Mouse (Mus musculus): ENCODE results near the gene Prom2. TPM values are rescaled to one million over a fixed set of nuclear protein-coding genes. Genes with fewer than 3 reads are reported as not detected.
A peak's percentile ranks its signal among the peaks of the same experiment; 100 is the strongest.

Prom2 gene
- polyA plus RNA-seq, 1 experiment from 2014 or later, result 0.04 TPM

DNA sequence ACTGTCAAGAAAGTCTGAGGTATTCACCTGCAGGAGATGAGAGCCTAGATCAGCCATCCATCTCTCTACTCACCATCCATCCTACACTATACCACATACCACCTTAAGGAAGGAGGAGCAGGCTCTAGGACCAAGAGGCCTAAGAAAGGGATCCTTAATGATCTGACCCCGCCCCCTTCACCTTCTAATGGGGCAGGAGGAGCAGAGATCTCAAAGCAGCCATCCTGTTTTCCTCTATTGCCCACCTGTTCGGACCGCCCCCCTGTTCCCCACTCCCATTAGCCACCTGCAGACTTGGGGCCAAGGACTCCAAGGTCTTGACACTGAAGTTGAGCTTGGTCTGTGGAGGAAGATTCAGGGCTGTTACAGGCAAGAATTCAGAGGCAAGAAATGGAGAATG is 10.8 kb downstream of the Prom2 start:
- no peaks in the 10 kb centered on the region for H3K27me3 ChIP-seq (ENCODE audit: control insufficient read depth, insufficient read depth, low read length)
- no peak overlapping the region for H3K27ac ChIP-seq
- no peaks in the 10 kb centered on the region for H3K9me3 ChIP-seq (ENCODE audit: control insufficient read depth, low read length)
- ATAC-seq (ENCODE audit: low FRiP score), result no peak
- H3K36me3 ChIP-seq (replicated peaks; ENCODE audit: control insufficient read depth, insufficient read depth), result no peaks in the 10 kb centered on the region
- no peak overlapping the region for H3K4me3 ChIP-seq (replicated peaks; ENCODE audit: low read length)
- no peaks in the 10 kb centered on the region for H3K4me1 ChIP-seq (replicated peaks; ENCODE audit: control insufficient read depth, insufficient read depth, low read length)
- no peak overlapping the region for H3K9ac ChIP-seq
- WGBS, result 81% methylated on average over 3 of the region's 3 CpGs
- DNase-seq (ENCODE audit: low spot score), result no peak
- H3K4me2 ChIP-seq (replicated peaks), result no peak overlapping the region

DNA sequence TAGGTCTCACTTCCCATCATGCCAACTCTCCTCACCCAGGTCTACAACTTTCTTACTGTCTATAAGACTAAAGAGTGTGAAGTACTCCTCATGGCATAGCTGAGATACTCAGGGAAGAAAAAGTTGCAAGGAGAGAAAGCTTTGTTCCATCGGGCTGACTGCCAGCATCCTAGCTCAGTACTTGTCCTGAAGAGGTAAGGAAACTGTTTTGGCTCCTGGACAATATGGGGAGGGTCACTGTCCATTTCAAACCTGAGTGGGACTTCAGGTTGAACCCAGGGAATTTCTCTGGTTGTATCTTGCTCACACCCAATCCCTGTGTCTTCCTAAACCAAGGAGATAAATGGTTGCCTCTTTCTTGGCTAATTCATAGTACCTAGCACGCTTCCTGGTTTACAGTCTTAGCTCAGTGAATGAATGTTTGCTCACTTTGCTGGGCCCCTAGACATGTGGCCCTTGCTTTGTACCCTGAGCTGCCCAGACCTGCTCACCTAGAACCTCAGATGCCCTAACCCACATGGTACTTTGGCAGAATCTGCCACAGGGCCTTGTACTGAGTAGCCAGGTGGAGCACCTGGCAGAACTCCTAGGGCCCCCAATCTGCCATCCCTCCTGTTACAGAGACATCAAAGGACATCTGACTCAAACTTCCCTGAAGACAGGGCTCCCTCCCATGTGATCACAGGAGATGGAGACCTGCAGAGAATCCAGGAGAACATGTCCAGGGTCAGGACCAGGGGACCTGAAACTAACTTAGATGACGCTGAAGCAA is 16.1 kb downstream of the Prom2 start:
- Histone ChIP-seq H3K4me1 (replicated peaks; ENCODE audit: control insufficient read depth, insufficient read depth, low read length) (peaks cover 21% of the 10 kb centered on the region), H3K27ac (no peak overlapping the region), H3K27me3 (ENCODE audit: control insufficient read depth, insufficient read depth, low read length) (no peaks in the 10 kb centered on the region), H3K36me3 (replicated peaks; ENCODE audit: control insufficient read depth, insufficient read depth) (no peaks in the 10 kb centered on the region), H3K9ac (no peak overlapping the region), H3K9me3 (ENCODE audit: control insufficient read depth, low read length) (no peaks in the 10 kb centered on the region), H3K4me2 (replicated peaks) (no peak overlapping the region), H3K4me3 (replicated peaks; ENCODE audit: low read length) (no peak overlapping the region)
- no peak for ATAC-seq (ENCODE audit: low FRiP score)
- WGBS, result 85% methylated on average over 3 of the region's 3 CpGs
- no peak for DNase-seq (ENCODE audit: low spot score)

DNA sequence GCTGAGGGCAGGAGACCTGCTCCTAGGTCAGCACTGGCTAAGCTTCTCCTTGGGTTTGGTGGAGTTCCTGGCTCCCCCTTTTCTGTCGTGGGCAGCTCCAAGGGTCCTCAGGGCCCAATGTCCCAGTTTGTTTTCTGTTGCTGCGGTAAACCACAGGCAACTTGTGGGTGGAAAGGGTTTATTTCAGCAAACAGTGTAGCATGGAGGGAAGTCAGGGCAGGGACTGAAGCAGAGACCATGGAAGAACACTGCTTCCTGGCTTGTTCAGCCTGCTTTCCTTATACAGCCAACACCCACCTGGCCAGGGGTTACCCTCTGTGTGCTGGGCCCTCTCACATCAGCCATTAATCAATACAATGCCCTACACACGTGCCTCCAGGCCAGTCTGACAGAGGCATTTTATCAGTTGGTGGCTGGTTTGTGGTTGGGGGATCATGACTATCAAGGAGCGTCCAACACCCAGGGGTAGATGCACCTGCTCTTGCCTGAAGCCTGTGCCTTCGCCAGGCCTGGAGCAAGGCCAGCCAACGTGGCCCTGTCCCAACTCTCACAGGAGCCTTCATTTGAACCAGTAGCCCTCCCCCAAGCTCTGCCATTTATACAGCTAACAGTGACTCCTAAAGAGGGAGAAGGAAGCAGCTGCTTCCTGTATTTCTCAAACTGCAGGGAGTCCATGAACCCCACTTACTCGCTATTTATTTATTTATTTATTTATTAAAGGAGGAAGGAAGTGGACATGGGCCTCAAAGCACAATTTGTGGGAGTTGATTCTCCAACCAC is 17.1 kb downstream of the Prom2 start:
- no peak for DNase-seq (ENCODE audit: low spot score)
- H3K9me3 ChIP-seq (ENCODE audit: control insufficient read depth, low read length), result no peaks in the 10 kb centered on the region
- no peak overlapping the region for H3K4me3 ChIP-seq (replicated peaks; ENCODE audit: low read length)
- no peaks in the 10 kb centered on the region for H3K36me3 ChIP-seq (replicated peaks; ENCODE audit: control insufficient read depth, insufficient read depth)
- ATAC-seq (ENCODE audit: low FRiP score), result no peak
- no peak overlapping the region for H3K27ac ChIP-seq
- H3K4me1 ChIP-seq (replicated peaks; ENCODE audit: control insufficient read depth, insufficient read depth, low read length), result peaks cover 31% of the 10 kb centered on the region
- no peak overlapping the region for H3K4me2 ChIP-seq (replicated peaks)
- no peak overlapping the region for H3K9ac ChIP-seq
- 58% methylated on average over 7 of the region's 7 CpGs for WGBS
- H3K27me3 ChIP-seq (ENCODE audit: control insufficient read depth, insufficient read depth, low read length), result no peaks in the 10 kb centered on the region

DNA sequence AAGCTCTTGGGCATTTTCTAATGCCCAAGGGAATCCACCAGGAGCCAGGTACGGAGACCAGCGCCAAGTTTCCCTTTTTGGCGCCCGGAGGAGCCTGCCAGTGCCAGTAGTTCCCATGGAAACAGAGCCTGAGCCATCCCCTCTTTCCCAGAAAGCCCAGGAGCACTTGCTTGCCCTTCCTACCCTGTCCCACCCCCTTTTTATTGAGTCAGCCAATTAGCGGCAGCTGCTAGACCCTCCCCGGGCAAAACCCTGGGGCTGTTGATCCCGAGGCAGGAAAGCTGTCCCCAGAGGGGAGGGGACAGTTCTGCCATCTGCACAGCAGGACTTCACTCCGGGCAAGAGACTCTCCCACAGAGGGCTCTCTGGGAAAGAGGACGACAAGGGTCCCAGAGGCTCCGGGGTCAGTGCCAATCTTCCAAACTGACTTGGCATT is 19.2 kb downstream of the Prom2 start, which contains the start of gene Kcnip3:
TSS of gene Kcnip3 (minus strand) at position 89 of the 436 bp plus-strand sequence.
- peak; percentile 86 for ATAC-seq (ENCODE audit: low FRiP score)

GRCm38 (mm10) chr2:127521172-127522005 is 19.9 kb downstream of the Prom2 start:
- peak overlapping the region; percentile 82 for H3K27ac ChIP-seq
- WGBS, result under 1% methylated on average over 18 of the region's 18 CpGs
- H3K9ac ChIP-seq, result peak overlapping the region; percentile 70
- DNase-seq (ENCODE audit: low spot score) (peak; percentile 43), ATAC-seq (ENCODE audit: low FRiP score) (peak; percentile 68)
- H3K9me3 ChIP-seq (ENCODE audit: control insufficient read depth, low read length), result no peaks in the 10 kb centered on the region
- H3K4me3 ChIP-seq (replicated peaks; ENCODE audit: low read length), result peak overlapping the region; percentile 38
- no peaks in the 10 kb centered on the region for H3K27me3 ChIP-seq (ENCODE audit: control insufficient read depth, insufficient read depth, low read length)
- peaks cover 34% of the 10 kb centered on the region for H3K4me1 ChIP-seq (replicated peaks; ENCODE audit: control insufficient read depth, insufficient read depth, low read length)
- no peaks in the 10 kb centered on the region for H3K36me3 ChIP-seq (replicated peaks; ENCODE audit: control insufficient read depth, insufficient read depth)
- H3K4me2 ChIP-seq (replicated peaks), result peak overlapping the region; percentile 70

More for the DNA sequence above, 19.2 kb downstream of the Prom2 start, which contains the start of gene Kcnip3:
- Histone ChIP-seq H3K4me1 (replicated peaks; ENCODE audit: control insufficient read depth, insufficient read depth, low read length) (peaks cover 34% of the 10 kb centered on the region), H3K9me3 (ENCODE audit: control insufficient read depth, low read length) (no peaks in the 10 kb centered on the region), H3K9ac (peak within 1 kb of the TSS; percentile 70), H3K4me2 (replicated peaks) (peak within 1 kb of the TSS; percentile 70), H3K27ac (peak within 1 kb of the TSS; percentile 82), H3K36me3 (replicated peaks; ENCODE audit: control insufficient read depth, insufficient read depth) (no peaks in the 10 kb centered on the region), H3K27me3 (ENCODE audit: control insufficient read depth, insufficient read depth, low read length) (no peaks in the 10 kb centered on the region), H3K4me3 (replicated peaks; ENCODE audit: low read length) (peak within 1 kb of the TSS; percentile 38)
- DNase-seq (ENCODE audit: low spot score), result peak; percentile 62
- WGBS, result 3% methylated on average over 10 of the region's 10 CpGs

- H3K4me1 ChIP-seq (replicated peaks; ENCODE audit: control insufficient read depth, insufficient read depth, low read length), result peaks cover 34% of the 10 kb centered on the region
- H3K36me3 ChIP-seq (replicated peaks; ENCODE audit: control insufficient read depth, insufficient read depth), result no peaks in the 10 kb centered on the region
- H3K9ac ChIP-seq, result no peak overlapping the region
- no peaks in the 10 kb centered on the region for H3K9me3 ChIP-seq (ENCODE audit: control insufficient read depth, low read length)
- DNase-seq (ENCODE audit: low spot score) (no peak), ATAC-seq (ENCODE audit: low FRiP score) (no peak)
- H3K4me3 ChIP-seq (replicated peaks; ENCODE audit: low read length), result peak overlapping the region; percentile 38; the same call in 1 of the 2 replicates
- H3K4me2 ChIP-seq (replicated peaks), result peak overlapping the region; percentile 70
- no peak overlapping the region for H3K27ac ChIP-seq
- no peaks in the 10 kb centered on the region for H3K27me3 ChIP-seq (ENCODE audit: control insufficient read depth, insufficient read depth, low read length)
Measured at GRCm38 (mm10) chr2:127520123-127520522, 21.1 kb downstream of the Prom2 start.

GRCm38 (mm10) chr2:127519308-127519707 is 22.0 kb downstream of the Prom2 start:
- Histone ChIP-seq H3K4me3 (replicated peaks; ENCODE audit: low read length) (no peak overlapping the region), H3K9ac (no peak overlapping the region), H3K27ac (no peak overlapping the region), H3K4me2 (replicated peaks) (peak overlapping the region; percentile 70), H3K9me3 (ENCODE audit: control insufficient read depth, low read length) (no peaks in the 10 kb centered on the region), H3K36me3 (replicated peaks; ENCODE audit: control insufficient read depth, insufficient read depth) (no peaks in the 10 kb centered on the region), H3K4me1 (replicated peaks; ENCODE audit: control insufficient read depth, insufficient read depth, low read length) (peaks cover 34% of the 10 kb centered on the region), H3K27me3 (ENCODE audit: control insufficient read depth, insufficient read depth, low read length) (no peaks in the 10 kb centered on the region)
- ATAC-seq (ENCODE audit: low FRiP score), result no peak
- 90% methylated on average over 5 of the region's 5 CpGs for WGBS
- DNase-seq (ENCODE audit: low spot score), result no peak

- Histone ChIP-seq H3K4me1 (replicated peaks; ENCODE audit: control insufficient read depth, insufficient read depth, low read length) (peaks cover 34% of the 10 kb centered on the region), H3K4me2 (replicated peaks) (no peak overlapping the region; the same call in 1 of the 2 replicates), H3K27ac (no peak overlapping the region)
Measured at GRCm38 (mm10) chr2:127518831-127519230, 22.4 kb downstream of the Prom2 start.

GRCm38 (mm10) chr2:127518273-127518672 is 23.0 kb downstream of the Prom2 start:
- Histone ChIP-seq H3K4me3 (replicated peaks; ENCODE audit: low read length) (no peak overlapping the region), H3K9ac (no peak overlapping the region), H3K4me1 (replicated peaks; ENCODE audit: control insufficient read depth, insufficient read depth, low read length) (peaks cover 34% of the 10 kb centered on the region), H3K27ac (no peak overlapping the region), H3K27me3 (ENCODE audit: control insufficient read depth, insufficient read depth, low read length) (no peaks in the 10 kb centered on the region), H3K36me3 (replicated peaks; ENCODE audit: control insufficient read depth, insufficient read depth) (no peaks in the 10 kb centered on the region), H3K9me3 (ENCODE audit: control insufficient read depth, low read length) (no peaks in the 10 kb centered on the region), H3K4me2 (replicated peaks) (no peak overlapping the region)
- ATAC-seq (ENCODE audit: low FRiP score), result no peak
- DNase-seq (ENCODE audit: low spot score), result no peak
- 31% methylated on average over 3 of the region's 3 CpGs for WGBS

More at GRCm38 (mm10) chr2:127518831-127519230, 22.4 kb downstream of the Prom2 start:
- Histone ChIP-seq H3K9me3 (ENCODE audit: control insufficient read depth, low read length) (no peaks in the 10 kb centered on the region), H3K27me3 (ENCODE audit: control insufficient read depth, insufficient read depth, low read length) (no peaks in the 10 kb centered on the region), H3K36me3 (replicated peaks; ENCODE audit: control insufficient read depth, insufficient read depth) (no peaks in the 10 kb centered on the region), H3K4me3 (replicated peaks; ENCODE audit: low read length) (no peak overlapping the region), H3K9ac (no peak overlapping the region)
- WGBS, result 82% methylated on average over 3 of the region's 3 CpGs
- DNase-seq (ENCODE audit: low spot score) (no peak), ATAC-seq (ENCODE audit: low FRiP score) (no peak)
